Mouse (Mus musculus) MEL (cell line): ENCODE results near the gene Gm15217. TPM values are rescaled to one million over a fixed set of nuclear protein-coding genes. Genes with fewer than 3 reads are reported as not detected.

Source experiments
- DNase-seq: peaks from one replicate; pipeline ENCODE4 v3.0.0; 2011; ENCODE audit warnings: low read depth, low spot score
- H3K27ac ChIP-seq: 2 replicates; pipeline ENCODE4 v1.5.1; 2012; ENCODE audit warnings: low read depth, mild to moderate bottlenecking, control low read depth, low read length, moderate library complexity; ENCODE audit not compliant: control insufficient read depth
- H3K27me3 ChIP-seq, 2 experiments: fragments of 150-350 bp in 1 of 2; sonication (generic) in 1 of 2; 2 replicates each; pipeline ENCODE4 v1.6.1; 2012; ENCODE audit warnings: low read length in 2 of 2, mild to moderate bottlenecking in 2 of 2, improper control_type of control experiment in 1 of 2, moderate library complexity in 1 of 2; ENCODE audit not compliant: insufficient read depth in 2 of 2, control insufficient read depth in 1 of 2
- H3K36me3 ChIP-seq, 2 experiments: 2 replicates each; pipeline ENCODE4 v1.6.1; 2012 to 2014; ENCODE audit warnings: low read length in 2 of 2, improper control_type of control experiment in 1 of 2, inconsistent platforms in 1 of 2, mild to moderate bottlenecking in 1 of 2; ENCODE audit not compliant: insufficient read depth in 2 of 2, control insufficient read depth in 1 of 2
- H3K4me1 ChIP-seq, 2 experiments: fragments of 150-350 bp in 1 of 2; sonication (generic) in 1 of 2; 2 replicates each; pipeline ENCODE4 v1.6.1; 2012; ENCODE audit warnings: low read length in 2 of 2, improper control_type of control experiment in 1 of 2, mild to moderate bottlenecking in 1 of 2; ENCODE audit not compliant: insufficient read depth in 2 of 2, control insufficient read depth in 1 of 2
- H3K4me3 ChIP-seq, 2 experiments: fragments of 150-350 bp in 1 of 2; sonication (generic) in 1 of 2; 2 replicates each; pipeline ENCODE4 v1.5.1; 2012; ENCODE audit warnings: low read depth in 2 of 2, low read length in 2 of 2, mild to moderate bottlenecking in 2 of 2, moderate library complexity in 2 of 2, control low read depth in 1 of 2, improper control_type of control experiment in 1 of 2; ENCODE audit not compliant: control insufficient read depth in 1 of 2, insufficient read depth in 1 of 2
- H3K79me2 ChIP-seq: 2 replicates; pipeline ENCODE4 v1.6.1; 2012; ENCODE audit warnings: mild to moderate bottlenecking, low read length, moderate library complexity; ENCODE audit not compliant: control insufficient read depth, poor library complexity, insufficient read depth
- H3K9ac ChIP-seq: 2 replicates; pipeline ENCODE4 v1.6.1; 2012; ENCODE audit warnings: low read depth, mild to moderate bottlenecking, control low read depth, low read length, moderate library complexity; ENCODE audit not compliant: control insufficient read depth, poor library complexity, severe bottlenecking
- H3K9me3 ChIP-seq: fragments of 150-350 bp; sonication (generic); replicated peaks from 2 replicates; pipeline ENCODE4 v1.6.1; 2012; ENCODE audit warnings: mild to moderate bottlenecking, low read length, improper control_type of control experiment, moderate library complexity; ENCODE audit not compliant: insufficient read depth
- CHD2 ChIP-seq: IDR thresholded peaks from 2 replicates; pipeline ENCODE4 v1.6.1; 2011; ENCODE audit warnings: low read length, improper control_type of control experiment
- CTCF ChIP-seq, 3 experiments: IDR thresholded peaks in 2 of 3; conservative IDR thresholded peaks in 1 of 3; 2 replicates each; pipeline ENCODE4 v1.5.1; 2011 to 2012; ENCODE audit warnings: low read length in 3 of 3, low read depth in 2 of 3, mild to moderate bottlenecking in 2 of 3, improper control_type of control experiment in 1 of 3, inconsistent platforms in 1 of 3, mixed read lengths in 1 of 3, moderate library complexity in 1 of 3; ENCODE audit not compliant: control insufficient read depth in 1 of 3, insufficient read depth in 1 of 3, poor library complexity in 1 of 3, severe bottlenecking in 1 of 3
- E2F4 ChIP-seq: IDR thresholded peaks from 2 replicates; pipeline ENCODE4 v1.6.1; 2011; ENCODE audit warnings: low read depth, low read length, improper control_type of control experiment, borderline replicate concordance
- EP300 ChIP-seq, 2 experiments: IDR thresholded peaks; 2 replicates each; pipeline ENCODE4 v1.6.1; 2011; ENCODE audit warnings: improper control_type of control experiment in 2 of 2, low read length in 2 of 2, low read depth in 1 of 2, mild to moderate bottlenecking in 1 of 2
- ETS1 ChIP-seq: IDR thresholded peaks from 2 replicates; pipeline ENCODE4 v1.6.1; 2012; ENCODE audit warnings: low read depth, mild to moderate bottlenecking, inconsistent platforms, low read length, improper control_type of control experiment, moderate library complexity
- GABPA ChIP-seq: IDR thresholded peaks from 2 replicates; pipeline ENCODE4 v1.6.1; 2012; ENCODE audit warnings: low read depth, mild to moderate bottlenecking, inconsistent platforms, low read length, improper control_type of control experiment, moderate library complexity
- GATA1 ChIP-seq: IDR thresholded peaks from 2 replicates; pipeline ENCODE4 v1.6.1; 2011; ENCODE audit warnings: low read depth, low read length, improper control_type of control experiment
- HCFC1 ChIP-seq: IDR thresholded peaks from 2 replicates; pipeline ENCODE4 v1.6.1; 2012; ENCODE audit warnings: low read depth, mild to moderate bottlenecking, inconsistent platforms, low read length, improper control_type of control experiment, moderate library complexity
- MAX ChIP-seq: IDR thresholded peaks from 2 replicates; pipeline ENCODE4 v1.6.1; 2011; ENCODE audit warnings: low read length, improper control_type of control experiment
- MAZ ChIP-seq: IDR thresholded peaks from 2 replicates; pipeline ENCODE4 v1.6.1; 2012; ENCODE audit warnings: low read depth, mild to moderate bottlenecking, inconsistent platforms, low read length, improper control_type of control experiment
- MEF2A ChIP-seq: IDR thresholded peaks from 2 replicates; pipeline ENCODE4 v1.6.1; 2014; ENCODE audit warnings: low read depth, mild to moderate bottlenecking, inconsistent platforms, low read length, improper control_type of control experiment; ENCODE audit not compliant: poor library complexity, insufficient replicate concordance, severe bottlenecking; ENCODE audit errors: extremely low read depth
- MYB ChIP-seq: IDR thresholded peaks from 2 replicates; pipeline ENCODE4 v1.6.1; 2011; ENCODE audit warnings: mild to moderate bottlenecking, low read depth, low read length, improper control_type of control experiment
- MYC ChIP-seq: IDR thresholded peaks from 2 replicates; pipeline ENCODE4 v1.6.1; 2011; ENCODE audit warnings: low read depth, mild to moderate bottlenecking, low read length, improper control_type of control experiment, moderate library complexity
- NELFE ChIP-seq: IDR thresholded peaks from 2 replicates; pipeline ENCODE4 v1.6.1; 2011; ENCODE audit warnings: low read depth, low read length, improper control_type of control experiment
- POLR2A ChIP-seq, 2 experiments: IDR thresholded peaks; 2 replicates each; pipeline ENCODE4 v1.6.1; 2011 to 2012; ENCODE audit warnings: low read length in 2 of 2, mild to moderate bottlenecking in 2 of 2, control low read depth in 1 of 2, improper control_type of control experiment in 1 of 2, low read depth in 1 of 2, moderate library complexity in 1 of 2; ENCODE audit not compliant: control insufficient read depth in 1 of 2, insufficient read depth in 1 of 2, poor library complexity in 1 of 2
- POLR2AphosphoS2 ChIP-seq: IDR thresholded peaks from 2 replicates; pipeline ENCODE4 v1.6.1; 2011; ENCODE audit warnings: low read length, improper control_type of control experiment
- RAD21 ChIP-seq: IDR thresholded peaks from 2 replicates; pipeline ENCODE4 v1.6.1; 2011; ENCODE audit warnings: mild to moderate bottlenecking, low read depth, low read length, improper control_type of control experiment
- SIN3A ChIP-seq: IDR thresholded peaks from 2 replicates; pipeline ENCODE4 v1.6.1; 2012; ENCODE audit warnings: low read length, improper control_type of control experiment, inconsistent platforms
- TBP ChIP-seq: IDR thresholded peaks from 2 replicates; pipeline ENCODE4 v1.8.0; 2011; ENCODE audit warnings: low read depth, low read length, improper control_type of control experiment
- TCF12 ChIP-seq: IDR thresholded peaks from 2 replicates; pipeline ENCODE4 v1.6.1; 2014; ENCODE audit warnings: low read depth, mild to moderate bottlenecking, inconsistent platforms, low read length, improper control_type of control experiment, moderate library complexity
- UBTF ChIP-seq: IDR thresholded peaks from 2 replicates; pipeline ENCODE4 v1.6.1; 2012; ENCODE audit warnings: low read depth, mild to moderate bottlenecking, inconsistent platforms, low read length, improper control_type of control experiment, moderate library complexity, borderline replicate concordance; ENCODE audit not compliant: insufficient read depth
- USF2 ChIP-seq, 2 experiments: IDR thresholded peaks; 2 replicates each; pipeline ENCODE4 v1.6.1; 2011 to 2012; ENCODE audit warnings: improper control_type of control experiment in 2 of 2, low read length in 2 of 2, borderline replicate concordance in 1 of 2, inconsistent platforms in 1 of 2, low read depth in 1 of 2, mild to moderate bottlenecking in 1 of 2; ENCODE audit not compliant: insufficient read depth in 1 of 2
- ZKSCAN1 ChIP-seq: IDR thresholded peaks from 2 replicates; pipeline ENCODE4 v1.6.1; 2012; ENCODE audit warnings: low read depth, mild to moderate bottlenecking, inconsistent platforms, low read length, improper control_type of control experiment, moderate library complexity
- ZMIZ1 ChIP-seq: IDR thresholded peaks from 2 replicates; pipeline ENCODE4 v1.6.1; 2012; ENCODE audit warnings: low read depth, mild to moderate bottlenecking, inconsistent platforms, low read length, improper control_type of control experiment, moderate library complexity
- ZNF384 ChIP-seq: IDR thresholded peaks from 2 replicates; pipeline ENCODE4 v1.6.1; 2012; ENCODE audit warnings: low read depth, mild to moderate bottlenecking, inconsistent platforms, low read length, improper control_type of control experiment
- polyA plus RNA-seq, 2 experiments: library from polyadenylated mRNA; stranded (reverse) in 1 of 2; unstranded in 1 of 2; fragments of >175 nt in 1 of 2; fragments of >200 nt in 1 of 2; gene quantifications; 2 replicates each; pipeline versions ENCODE4 v1.2.1 to v1.2.4; 2012; ENCODE audit warnings: low replicate concordance in 2 of 2, low read depth in 1 of 2; ENCODE audit not compliant: insufficient read length in 2 of 2, insufficient read depth in 1 of 2, missing spikeins in 1 of 2
- total RNA-seq: library from RNA; depleted of rRNA; stranded (reverse); fragments of 300-350 nt; gene quantifications from 2 replicates; pipeline ENCODE4 v1.2.3, GENCODE M21; 2012

Gene Gm15217
- total and polyA plus RNA-seq, 3 experiments: not detected

- no peak overlapping the region for H3K27ac ChIP-seq
- H3K79me2 ChIP-seq: no peaks in the 10 kb centered on the region
- DNase-seq: no peak
- no peaks in the 10 kb centered on the region for H3K9me3 ChIP-seq
- H3K36me3 ChIP-seq: no peaks in the 10 kb centered on the region
- H3K4me1 ChIP-seq: no peaks in the 10 kb centered on the region
- TF ChIP-seq POLR2A (IDR thresholded peaks at IDR 0.05; ENCODE audit: control insufficient read depth in 1 of 2, insufficient read depth in 1 of 2, low read depth in 1 of 2, low read length in 2 of 2, poor library complexity in 1 of 2) (no peak), GATA1 (no peak), MYC (no peak), NELFE (no peak), POLR2AphosphoS2 (no peak), UBTF (no peak), MYB (no peak), ETS1 (no peak), ZKSCAN1 (no peak), E2F4 (no peak), RAD21 (no peak), MAZ (no peak), GABPA (no peak), CHD2 (no peak)
- no peak overlapping the region for H3K4me3 ChIP-seq
- no peaks in the 10 kb centered on the region; a peak in 1 of 4 replicates for H3K27me3 ChIP-seq
- H3K9ac ChIP-seq: no peak overlapping the region
These were observed 8.1 kb downstream of the Gm15217 start for GRCm38 (mm10) chr14:46387357-46387671.

GRCm38 (mm10) chr14:46387821-46388481, 8.7 kb downstream of the Gm15217 start:
- TF ChIP-seq SIN3A: no peak
- H3K4me1 ChIP-seq: no peaks in the 10 kb centered on the region
- no peaks in the 10 kb centered on the region for H3K36me3 ChIP-seq
- no peaks in the 10 kb centered on the region for H3K9me3 ChIP-seq
- no peaks in the 10 kb centered on the region for H3K79me2 ChIP-seq
- no peak overlapping the region for H3K9ac ChIP-seq
- H3K27me3 ChIP-seq: no peaks in the 10 kb centered on the region; a peak in 1 of 4 replicates
- no peak overlapping the region for H3K27ac ChIP-seq
- no peak overlapping the region for H3K4me3 ChIP-seq
- DNase-seq: no peak

GRCm38 (mm10) chr14:46388636-46389035, 9.4 kb downstream of the Gm15217 start:
- H3K4me3 ChIP-seq: no peak overlapping the region
- H3K4me1 ChIP-seq: no peaks in the 10 kb centered on the region
- TF ChIP-seq ETS1 (no peak), SIN3A (no peak), CTCF (IDR thresholded peaks at IDR 0.05 in 2 of 3, conservative IDR thresholded peaks at IDR 0.05 in 1 of 3; ENCODE audit: control insufficient read depth in 1 of 3, insufficient read depth in 1 of 3, low read depth in 2 of 3, low read length in 3 of 3, poor library complexity in 1 of 3, severe bottlenecking in 1 of 3) (no peak), GATA1 (no peak), MEF2A (no peak), POLR2A (IDR thresholded peaks at IDR 0.05; ENCODE audit: control insufficient read depth in 1 of 2, insufficient read depth in 1 of 2, low read depth in 1 of 2, low read length in 2 of 2, poor library complexity in 1 of 2) (no peak), TCF12 (no peak), UBTF (no peak), MAX (no peak), E2F4 (no peak), EP300 (IDR thresholded peaks at IDR 0.05; ENCODE audit: low read depth in 1 of 2, low read length in 2 of 2) (no peak), TBP (no peak), GABPA (no peak), HCFC1 (no peak), ZMIZ1 (no peak), ZNF384 (no peak), USF2 (IDR thresholded peaks at IDR 0.05; ENCODE audit: borderline replicate concordance in 1 of 2, insufficient read depth in 1 of 2, low read depth in 1 of 2, low read length in 2 of 2) (no peak)
- H3K9ac ChIP-seq: no peak overlapping the region
- DNase-seq: no peak
- H3K27me3 ChIP-seq: no peaks in the 10 kb centered on the region; a peak in 1 of 4 replicates
- H3K9me3 ChIP-seq: no peaks in the 10 kb centered on the region
- no peaks in the 10 kb centered on the region for H3K36me3 ChIP-seq
- no peaks in the 10 kb centered on the region for H3K79me2 ChIP-seq
- no peak overlapping the region for H3K27ac ChIP-seq
